Mouse (Mus musculus) embryo, embryonic 11 days (tissue): ENCODE results near the gene Sema3d.

Experiments
- DNase-seq: peaks from one replicate; pipeline ENCODE4 v3.0.0-alpha.2; 2015

The Sema3d gene

GRCm38 (mm10) chr5:12499791-12500504, 116.8 kb downstream of the Sema3d start:
- no peak for DNase-seq

GRCm38 (mm10) chr5:12512471-12512870, 129.3 kb downstream of the Sema3d start:
- DNase-seq: no peak

- DNase-seq: no peak
Observed at GRCm38 (mm10) chr5:12515283-12515682, 132.1 kb downstream of the Sema3d start.

- peak; percentile 41 for DNase-seq
Observed at GRCm38 (mm10) chr5:12525235-12525767, 142.1 kb downstream of the Sema3d start.

- no peak for DNase-seq
Observed at GRCm38 (mm10) chr5:12528596-12528995, 145.4 kb downstream of the Sema3d start.

- DNase-seq: peak; percentile 19
Observed at GRCm38 (mm10) chr5:12529771-12530170, 146.6 kb downstream of the Sema3d start.

- DNase-seq: peak; percentile 68
Observed at GRCm38 (mm10) chr5:12541268-12541667, 158.1 kb downstream of the Sema3d start.

- no peak for DNase-seq
Observed at GRCm38 (mm10) chr5:12549046-12549669, 166.0 kb downstream of the Sema3d start.

GRCm38 (mm10) chr5:12555401-12555800, 172.2 kb downstream of the Sema3d start:
- no peak for DNase-seq

- peak; percentile 50 for DNase-seq
Observed at GRCm38 (mm10) chr5:12557889-12558288, 174.7 kb downstream of the Sema3d start.

GRCm38 (mm10) chr5:12561740-12562139, 178.6 kb downstream of the Sema3d start:
- no peak for DNase-seq

GRCm38 (mm10) chr5:12562204-12562603, 179.0 kb downstream of the Sema3d start:
- DNase-seq: peak; percentile 83

- DNase-seq: no peak
Observed at GRCm38 (mm10) chr5:12563132-12563531, 179.9 kb downstream of the Sema3d start.

GRCm38 (mm10) chr5:12564602-12565220, 181.5 kb downstream of the Sema3d start:
- peak; percentile 65 for DNase-seq

GRCm38 (mm10) chr5:12566568-12566967, 183.4 kb downstream of the Sema3d start:
- no peak for DNase-seq

- DNase-seq: no peak
Observed at GRCm38 (mm10) chr5:12574551-12574950, 191.4 kb downstream of the Sema3d start.

GRCm38 (mm10) chr5:12575262-12575661, 192.1 kb downstream of the Sema3d start:
- DNase-seq: no peak

GRCm38 (mm10) chr5:12579752-12580151, 196.6 kb downstream of the Sema3d start:
- peak; percentile 30 for DNase-seq

- DNase-seq: no peak
Observed at GRCm38 (mm10) chr5:12582540-12582939, 199.4 kb downstream of the Sema3d start.

GRCm38 (mm10) chr5:12583293-12583834, 200.2 kb downstream of the Sema3d start:
- DNase-seq: peak; percentile 35

GRCm38 (mm10) chr5:12584886-12585285, 201.7 kb downstream of the Sema3d start:
- DNase-seq: peak; percentile 39

- peak; percentile 38 for DNase-seq
Observed at GRCm38 (mm10) chr5:12634227-12634980, 251.2 kb downstream of the Sema3d start.
